Mouse (Mus musculus) intestine, postnatal 0 days (tissue): ENCODE results near the gene Myo15. TPM values are rescaled to one million over a fixed set of nuclear protein-coding genes. Genes with fewer than 3 reads are reported as not detected.
A peak's percentile ranks its signal among the peaks of the same experiment; 100 is the strongest.

Experiments
- ATAC-seq: fragments of 200-750 bp; cut with Nextera tagmentation; 2 replicates; pipeline ENCODE4 v1.8.0; 2017; ENCODE audit warnings: mild to moderate bottlenecking, moderate TSS enrichment, moderate library complexity
- H3K27ac ChIP-seq: fragments of 300-500 bp; sonication (generic); 2 replicates; pipeline ENCODE4 v1.5.1; 2014; ENCODE audit warnings: mild to moderate bottlenecking, low read depth, low read length, moderate library complexity
- H3K27me3 ChIP-seq: fragments of 300-500 bp; sonication (generic); replicated peaks from 2 replicates; pipeline ENCODE4 v1.6.1; 2014; ENCODE audit warnings: low read length, mixed read lengths; ENCODE audit not compliant: control insufficient read depth, insufficient read depth
- H3K36me3 ChIP-seq: fragments of 300-500 bp; sonication (generic); 2 replicates; pipeline ENCODE4 v1.6.1; 2014; ENCODE audit warnings: mild to moderate bottlenecking, moderate library complexity; ENCODE audit not compliant: control insufficient read depth, insufficient read depth
- H3K4me1 ChIP-seq: fragments of 300-500 bp; sonication (generic); replicated peaks from 2 replicates; pipeline ENCODE4 v1.6.1; 2014; ENCODE audit warnings: antibody characterized with exemption, low read length, mixed read lengths; ENCODE audit not compliant: control insufficient read depth, insufficient read depth
- H3K4me2 ChIP-seq: fragments of 300-500 bp; sonication (generic); replicated peaks from 2 replicates; pipeline ENCODE4 v1.6.1; 2014; ENCODE audit warnings: low read depth, mild to moderate bottlenecking, moderate library complexity
- H3K4me3 ChIP-seq: fragments of 300-500 bp; sonication (generic); 2 replicates; pipeline ENCODE4 v1.5.1; 2014; ENCODE audit warnings: low read depth, low read length
- H3K9ac ChIP-seq: fragments of 300-500 bp; sonication (generic); 2 replicates; pipeline ENCODE4 v1.6.1; 2014; ENCODE audit warnings: mild to moderate bottlenecking, low read depth, low read length
- H3K9me3 ChIP-seq: fragments of 300-500 bp; sonication (generic); 2 replicates; pipeline ENCODE4 v1.6.1; 2016; ENCODE audit warnings: mixed run types; ENCODE audit not compliant: control insufficient read depth
- CTCF ChIP-seq: sonication (generic); IDR thresholded peaks from 2 replicates; pipeline ENCODE4 v1.5.1; 2016; ENCODE audit warnings: low read depth, mild to moderate bottlenecking, control low read depth, antibody characterized with exemption, moderate library complexity
- WGBS: fragments of 180-500 bp; shearing (Covaris S2); extraction: QIAGEN DNeasy Blood & Tissue Kit; methylation state at CpG from one replicate; pipeline ENCODE4 v1.1.7; 2014; 5-methylcytosine and 5-hydroxymethylcytosine counted together
- polyA plus RNA-seq: library from polyadenylated mRNA; unstranded; fragments of >200 nt; fragmentation: Nextera tagmentation; extraction: Ambion mirVana; gene quantifications from 2 replicates; pipeline ENCODE4 v1.2.1, GENCODE M21; 2015

The Myo15 gene
- polyA plus RNA-seq, 1 experiment from 2014 or later, result 0.03 TPM

- 39% methylated on average over 3 of the region's 3 CpGs for WGBS
- no peaks in the 10 kb centered on the region for H3K9me3 ChIP-seq
- no peaks in the 10 kb centered on the region for H3K36me3 ChIP-seq
- H3K4me1 ChIP-seq, result no peaks in the 10 kb centered on the region
- no peak for TF ChIP-seq CTCF
- no peak overlapping the region for H3K27ac ChIP-seq
- H3K27me3 ChIP-seq, result no peaks in the 10 kb centered on the region
- no peak overlapping the region for H3K4me2 ChIP-seq
- ATAC-seq, result no peak
- no peak overlapping the region for H3K4me3 ChIP-seq
- no peak overlapping the region for H3K9ac ChIP-seq
Measured at GRCm38 (mm10) chr11:60486267-60486666, 17.1 kb downstream of the Myo15 start.

GRCm38 (mm10) chr11:60492726-60493125 lies 23.6 kb downstream of the Myo15 start:
- Histone ChIP-seq H3K4me3 (no peak overlapping the region), H3K9me3 (no peaks in the 10 kb centered on the region), H3K36me3 (no peaks in the 10 kb centered on the region), H3K9ac (no peak overlapping the region), H3K4me2 (no peak overlapping the region), H3K27me3 (no peaks in the 10 kb centered on the region), H3K4me1 (no peaks in the 10 kb centered on the region), H3K27ac (no peak overlapping the region)
- ATAC-seq, result no peak
- no peak for TF ChIP-seq CTCF
- WGBS, result 85% methylated on average over 5 of the region's 5 CpGs

- H3K36me3 ChIP-seq, result no peaks in the 10 kb centered on the region
- 63% methylated on average over 2 of the region's 2 CpGs for WGBS
- no peak overlapping the region for H3K4me2 ChIP-seq
- H3K27me3 ChIP-seq, result no peaks in the 10 kb centered on the region
- H3K9ac ChIP-seq, result no peak overlapping the region
- no peak for ATAC-seq
- H3K4me3 ChIP-seq, result no peak overlapping the region
- peak; percentile 33; the same call in 1 of the 2 replicates for TF ChIP-seq CTCF
- H3K27ac ChIP-seq, result no peak overlapping the region
- H3K4me1 ChIP-seq, result no peaks in the 10 kb centered on the region
- no peaks in the 10 kb centered on the region for H3K9me3 ChIP-seq
Measured at GRCm38 (mm10) chr11:60495692-60496091, 26.6 kb downstream of the Myo15 start.

GRCm38 (mm10) chr11:60507281-60507680 lies 38.1 kb downstream of the Myo15 start:
- WGBS, result 85% methylated on average over 13 of the region's 13 CpGs
- no peak overlapping the region for H3K9ac ChIP-seq
- no peak for ATAC-seq
- H3K4me1 ChIP-seq, result 0 out of 2 replicates have a peak, but pooled peaks cover 2% of the 10 kb centered on the region
- 0 out of 2 replicates have a peak, but pooled peaks cover 6% of the 10 kb centered on the region for H3K27me3 ChIP-seq
- H3K9me3 ChIP-seq, result no peaks in the 10 kb centered on the region
- H3K36me3 ChIP-seq, result no peaks in the 10 kb centered on the region
- no peak overlapping the region for H3K4me3 ChIP-seq
- no peak for TF ChIP-seq CTCF
- H3K27ac ChIP-seq, result no peak overlapping the region
- no peak overlapping the region for H3K4me2 ChIP-seq

GRCm38 (mm10) chr11:60508950-60509349 lies 39.8 kb downstream of the Myo15 start:
- peak overlapping the region; percentile 74 for H3K4me2 ChIP-seq
- peak overlapping the region; percentile 37 for H3K4me3 ChIP-seq
- 0 out of 2 replicates have a peak, but pooled peaks cover 2% of the 10 kb centered on the region for H3K4me1 ChIP-seq
- 3% methylated on average over 11 of the region's 11 CpGs for WGBS
- H3K9me3 ChIP-seq, result no peaks in the 10 kb centered on the region
- ATAC-seq, result peak; percentile 26; the same call in 1 of the 2 replicates
- no peak for TF ChIP-seq CTCF
- 0 out of 2 replicates have a peak overlapping the region, but pooled peaks have one; percentile 34 for H3K9ac ChIP-seq
- H3K36me3 ChIP-seq, result no peaks in the 10 kb centered on the region
- 0 out of 2 replicates have a peak, but pooled peaks cover 6% of the 10 kb centered on the region for H3K27me3 ChIP-seq
- H3K27ac ChIP-seq, result no peak overlapping the region

- H3K4me3 ChIP-seq, result peak overlapping the region; percentile 37
- H3K9me3 ChIP-seq, result no peaks in the 10 kb centered on the region
- under 1% methylated on average over 25 of the region's 25 CpGs for WGBS
- no peak for TF ChIP-seq CTCF
- ATAC-seq, result peak; percentile 68
- 0 out of 2 replicates have a peak, but pooled peaks cover 6% of the 10 kb centered on the region for H3K27me3 ChIP-seq
- no peak overlapping the region for H3K27ac ChIP-seq
- peak overlapping the region; percentile 74 for H3K4me2 ChIP-seq
- H3K4me1 ChIP-seq, result 0 out of 2 replicates have a peak, but pooled peaks cover 2% of the 10 kb centered on the region
- H3K36me3 ChIP-seq, result no peaks in the 10 kb centered on the region
- H3K9ac ChIP-seq, result 0 out of 2 replicates have a peak overlapping the region, but pooled peaks have one; percentile 34
Measured at GRCm38 (mm10) chr11:60509500-60509899, 40.4 kb downstream of the Myo15 start.
